Mouse (Mus musculus): ENCODE data around the gene Yipf3.

GRCm38 (mm10) chr17:46227576-46227975, 20.3 kb upstream of the Yipf3 start:
- TF ChIP-seq ZC3H11A (IDR thresholded peaks at IDR 0.05; ENCODE audit: borderline replicate concordance, low read depth, low read length) (no peak), MAFK (IDR thresholded peaks at IDR 0.05; ENCODE audit: insufficient read depth, low read depth, low read length) (no peak), CHD2 (IDR thresholded peaks at IDR 0.05; ENCODE audit: low read depth, low read length) (no peak), HCFC1 (IDR thresholded peaks at IDR 0.05; ENCODE audit: borderline replicate concordance, insufficient read depth, low read length) (no peak)
